Mouse (Mus musculus) lung, embryonic 14.5 days (tissue): Measurements from ENCODE around the gene Eln. TPM values are rescaled to one million over a fixed set of nuclear protein-coding genes. Genes with fewer than 3 reads are reported as not detected.

Experiments
- ATAC-seq: fragments of 200-750 bp; cut with Nextera tagmentation; 2 replicates; pipeline ENCODE4 v1.8.0; 2017; ENCODE audit warnings: mild to moderate bottlenecking, moderate TSS enrichment, moderate library complexity; ENCODE audit not compliant: insufficient read depth
- DNase-seq: peaks from one replicate; pipeline ENCODE4 v3.0.0-alpha.2; 2015
- H3K27ac ChIP-seq: fragments of 300-500 bp; sonication (generic); 2 replicates; pipeline ENCODE4 v1.5.1; 2014; ENCODE audit warnings: low read depth, mild to moderate bottlenecking, moderate library complexity
- H3K27me3 ChIP-seq: fragments of 300-500 bp; sonication (generic); 2 replicates; pipeline ENCODE4 v1.6.1; 2014; ENCODE audit warnings: low read length, control low read depth; ENCODE audit not compliant: insufficient read depth
- H3K36me3 ChIP-seq: fragments of 300-500 bp; sonication (generic); 2 replicates; pipeline ENCODE4 v1.6.1; 2014; ENCODE audit warnings: control low read depth; ENCODE audit not compliant: insufficient read depth
- H3K4me1 ChIP-seq: fragments of 300-500 bp; sonication (generic); 2 replicates; pipeline ENCODE4 v1.6.1; 2014; ENCODE audit warnings: antibody characterized with exemption, control low read depth; ENCODE audit not compliant: insufficient read depth
- H3K4me2 ChIP-seq: fragments of 300-500 bp; sonication (generic); 2 replicates; pipeline ENCODE4 v1.6.1; 2014; ENCODE audit warnings: mild to moderate bottlenecking
- H3K4me3 ChIP-seq: fragments of 300-500 bp; sonication (generic); 2 replicates; pipeline ENCODE4 v1.5.1; 2014; ENCODE audit warnings: low read depth, low read length
- H3K9ac ChIP-seq: fragments of 300-500 bp; sonication (generic); 2 replicates; pipeline ENCODE4 v1.6.1; 2014
- H3K9me3 ChIP-seq: fragments of 300-500 bp; sonication (generic); 2 replicates; pipeline ENCODE4 v1.6.1; 2016; ENCODE audit warnings: low read depth, low read length, control low read depth
- CTCF ChIP-seq: IDR thresholded peaks from 2 replicates; pipeline ENCODE4 v1.5.1; 2016; ENCODE audit warnings: antibody characterized with exemption, low read depth
- WGBS: fragments of 180-500 bp; shearing (Covaris S2); extraction: QIAGEN DNeasy Blood & Tissue Kit; methylation state at CpG from one replicate; pipeline ENCODE4 v1.1.7; 2014; 5-methylcytosine and 5-hydroxymethylcytosine counted together
- polyA plus RNA-seq: library from polyadenylated mRNA; unstranded; fragments of >200 nt; fragmentation: Nextera tagmentation; extraction: Ambion mirVana; gene quantifications from 2 replicates; pipeline ENCODE4 v1.2.1, GENCODE M21; 2014

The Eln gene
- polyA plus RNA-seq, 1 experiment from 2014 or later = 196 TPM

DNA sequence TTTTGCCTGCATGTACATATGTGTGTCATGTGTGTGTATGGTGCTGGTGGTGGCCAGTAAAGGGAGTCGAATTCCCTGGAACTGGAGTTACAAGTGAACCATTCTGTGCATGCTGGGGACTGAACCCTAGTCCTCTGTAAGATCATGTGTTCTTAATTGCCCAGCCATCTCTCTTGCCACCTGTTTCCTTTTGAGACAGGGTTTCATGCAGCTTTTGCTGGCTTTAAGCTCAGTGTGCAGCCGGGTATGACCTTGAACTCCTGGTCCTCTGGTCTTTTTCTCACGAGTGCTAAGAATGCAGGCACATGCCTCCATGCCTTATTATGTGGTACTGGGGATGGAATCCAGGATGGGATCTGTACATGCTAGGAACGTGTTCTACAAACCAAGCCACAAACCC lies 13.9 kb downstream of the Eln start:
- Histone ChIP-seq H3K27ac (no peak overlapping the region), H3K4me3 (no peak overlapping the region), H3K4me2 (no peak overlapping the region), H3K9me3 (no peaks in the 10 kb centered on the region), H3K36me3 (peaks cover 23% of the 10 kb centered on the region), H3K9ac (no peak overlapping the region), H3K4me1 (no peaks in the 10 kb centered on the region), H3K27me3 (no peaks in the 10 kb centered on the region)
- DNase-seq (no peak), ATAC-seq (no peak)
- no peak for TF ChIP-seq CTCF
- 71% methylated on average over 4 of the region's 4 CpGs for WGBS

DNA sequence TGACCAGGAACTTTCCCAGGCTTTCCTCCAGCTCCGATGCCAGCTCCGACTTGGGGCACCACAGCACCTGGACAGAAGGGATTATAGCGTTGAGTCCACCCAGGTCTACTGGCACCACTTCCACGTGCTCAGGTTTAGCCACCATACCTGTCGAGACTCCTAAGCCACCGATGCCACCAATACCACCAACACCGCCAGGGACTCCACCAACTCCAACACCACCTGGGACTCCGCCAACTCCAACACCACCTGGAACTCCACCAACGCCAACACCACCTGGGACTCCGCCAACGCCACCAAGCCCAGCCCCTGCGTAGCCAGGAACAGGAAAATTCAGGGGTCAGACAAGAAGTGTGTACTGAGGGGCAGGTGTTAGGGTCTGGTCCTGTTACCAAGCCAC lies 18.0 kb downstream of the Eln start:
- Histone ChIP-seq H3K4me3 (no peak overlapping the region), H3K9ac (no peak overlapping the region), H3K4me1 (no peaks in the 10 kb centered on the region), H3K27ac (no peak overlapping the region), H3K27me3 (no peaks in the 10 kb centered on the region), H3K9me3 (no peaks in the 10 kb centered on the region), H3K4me2 (no peak overlapping the region), H3K36me3 (peaks cover 38% of the 10 kb centered on the region)
- ATAC-seq = no peak
- WGBS = 91% methylated on average over 12 of the region's 12 CpGs
- no peak for TF ChIP-seq CTCF
- DNase-seq = no peak

DNA sequence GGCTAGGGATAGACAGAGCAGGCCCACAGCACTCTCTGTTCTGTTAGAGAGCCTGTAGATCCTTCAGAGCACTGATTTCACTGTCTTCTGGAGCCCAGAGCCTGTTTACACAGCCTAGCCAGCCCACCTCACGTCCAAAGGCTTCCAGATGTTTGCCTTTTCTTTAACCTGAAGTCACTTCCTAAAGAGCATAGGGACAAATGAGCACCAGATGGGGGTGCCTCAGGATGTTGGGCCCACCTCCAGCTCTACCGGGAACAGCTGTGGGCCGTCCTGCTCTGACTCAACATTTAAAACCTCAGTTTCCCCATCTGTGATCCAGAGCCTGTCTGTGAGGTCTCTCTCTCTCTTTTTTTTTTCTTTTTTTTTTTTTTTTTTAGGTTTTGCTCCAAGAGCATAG lies 18.6 kb downstream of the Eln start:
- Histone ChIP-seq H3K4me3 (no peak overlapping the region), H3K4me2 (no peak overlapping the region), H3K36me3 (peaks cover 42% of the 10 kb centered on the region), H3K9me3 (no peaks in the 10 kb centered on the region), H3K27me3 (no peaks in the 10 kb centered on the region), H3K4me1 (no peaks in the 10 kb centered on the region), H3K9ac (no peak overlapping the region), H3K27ac (no peak overlapping the region)
- 61% methylated on average over 3 of the region's 3 CpGs for WGBS
- no peak for DNase-seq
- no peak for ATAC-seq
- no peak for TF ChIP-seq CTCF

DNA sequence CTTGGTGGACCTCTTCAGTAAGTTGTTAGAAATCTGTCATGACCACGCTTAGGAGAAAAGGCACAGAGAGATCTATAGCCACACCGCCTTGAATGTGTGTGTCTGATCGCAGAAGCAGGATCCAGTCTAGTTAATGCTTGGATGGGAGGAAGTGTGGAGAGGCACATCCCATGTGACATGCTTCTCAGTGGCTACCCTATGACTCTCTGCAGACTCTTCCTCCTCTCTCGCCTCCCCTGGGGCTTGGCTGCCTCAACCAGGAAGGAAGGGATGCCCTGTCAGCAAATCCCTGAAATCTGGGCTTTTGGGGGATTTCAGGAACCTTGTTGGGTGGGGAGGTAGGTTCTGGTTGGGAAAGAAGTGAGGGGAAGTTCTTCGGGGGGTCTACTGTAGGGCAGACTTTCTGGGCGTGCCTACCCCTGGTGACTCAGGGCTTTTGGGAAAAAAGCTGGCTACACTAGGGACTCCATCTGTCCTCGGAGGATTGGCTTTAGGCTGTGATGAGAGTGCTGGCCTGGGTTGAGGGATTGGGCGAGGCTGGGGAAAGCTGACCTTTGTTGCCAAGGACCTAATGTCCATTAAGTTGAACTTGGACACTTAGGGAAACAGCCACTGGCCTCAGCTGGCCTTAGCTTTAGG lies 20.0 kb downstream of the Eln start:
- ATAC-seq (no peak), DNase-seq (no peak)
- H3K4me3 ChIP-seq = no peak overlapping the region
- H3K4me2 ChIP-seq = no peak overlapping the region
- 72% methylated on average over 8 of the region's 8 CpGs for WGBS
- no peak overlapping the region for H3K27ac ChIP-seq
- H3K27me3 ChIP-seq = no peaks in the 10 kb centered on the region
- H3K9ac ChIP-seq = no peak overlapping the region
- H3K9me3 ChIP-seq = no peaks in the 10 kb centered on the region
- no peak for TF ChIP-seq CTCF
- H3K36me3 ChIP-seq = peaks cover 41% of the 10 kb centered on the region
- no peaks in the 10 kb centered on the region for H3K4me1 ChIP-seq

DNA sequence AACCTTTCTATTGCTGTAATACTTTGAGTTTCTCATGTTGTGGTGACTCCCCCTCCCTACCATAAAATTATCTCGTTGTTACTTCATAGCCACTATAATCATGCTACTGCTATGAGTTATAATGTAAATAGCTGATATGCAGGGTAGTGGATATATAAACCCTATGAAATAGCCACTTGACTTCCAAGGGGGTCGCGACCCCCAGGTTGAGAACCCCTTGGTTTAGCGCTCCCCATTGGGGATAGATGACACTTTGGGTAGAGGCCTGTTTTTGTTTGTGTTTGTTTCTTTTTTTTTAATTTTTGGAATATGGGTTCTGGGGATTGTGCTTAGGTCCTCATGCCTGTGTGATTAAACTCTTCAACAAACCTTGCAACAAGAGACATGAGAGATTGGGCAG lies 21.8 kb downstream of the Eln start:
- no peak for TF ChIP-seq CTCF
- Histone ChIP-seq H3K4me3 (no peak overlapping the region), H3K4me1 (no peaks in the 10 kb centered on the region), H3K4me2 (no peak overlapping the region), H3K9ac (no peak overlapping the region), H3K27me3 (no peaks in the 10 kb centered on the region), H3K27ac (no peak overlapping the region), H3K36me3 (peaks cover 43% of the 10 kb centered on the region), H3K9me3 (no peaks in the 10 kb centered on the region)
- 56% methylated on average over 4 of the region's 4 CpGs for WGBS
- ATAC-seq (no peak), DNase-seq (no peak)

DNA sequence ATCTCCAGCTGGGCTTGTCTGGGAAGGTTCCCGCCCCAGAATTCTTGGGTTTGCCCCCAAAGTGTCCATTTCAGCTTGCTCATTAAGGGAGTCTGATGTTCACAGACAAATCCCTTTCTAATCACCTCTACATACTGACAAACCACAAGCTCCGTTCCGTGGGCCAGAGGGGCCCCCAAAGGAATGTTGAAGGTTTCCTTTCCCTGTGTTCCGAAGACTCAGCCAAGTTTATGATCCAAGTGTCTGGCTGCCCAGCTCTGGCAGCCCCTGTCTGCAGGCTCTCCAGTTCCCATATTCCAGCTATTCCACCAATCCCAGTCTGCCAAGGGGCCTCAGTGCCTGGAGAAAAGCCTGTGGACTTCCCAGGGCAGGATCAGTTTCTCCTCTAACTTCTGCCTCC lies 27.1 kb downstream of the Eln start:
- no peak overlapping the region for H3K9ac ChIP-seq
- peak overlapping the region; percentile 18; the same call in 1 of the 2 replicates for H3K27ac ChIP-seq
- peaks cover 37% of the 10 kb centered on the region for H3K36me3 ChIP-seq
- H3K4me2 ChIP-seq = no peak overlapping the region
- H3K4me3 ChIP-seq = no peak overlapping the region
- H3K9me3 ChIP-seq = no peaks in the 10 kb centered on the region
- DNase-seq = peak; percentile 53
- no peak for ATAC-seq
- no peaks in the 10 kb centered on the region for H3K27me3 ChIP-seq
- no peak for TF ChIP-seq CTCF
- 41% methylated on average over 4 of the region's 4 CpGs for WGBS
- no peaks in the 10 kb centered on the region for H3K4me1 ChIP-seq

DNA sequence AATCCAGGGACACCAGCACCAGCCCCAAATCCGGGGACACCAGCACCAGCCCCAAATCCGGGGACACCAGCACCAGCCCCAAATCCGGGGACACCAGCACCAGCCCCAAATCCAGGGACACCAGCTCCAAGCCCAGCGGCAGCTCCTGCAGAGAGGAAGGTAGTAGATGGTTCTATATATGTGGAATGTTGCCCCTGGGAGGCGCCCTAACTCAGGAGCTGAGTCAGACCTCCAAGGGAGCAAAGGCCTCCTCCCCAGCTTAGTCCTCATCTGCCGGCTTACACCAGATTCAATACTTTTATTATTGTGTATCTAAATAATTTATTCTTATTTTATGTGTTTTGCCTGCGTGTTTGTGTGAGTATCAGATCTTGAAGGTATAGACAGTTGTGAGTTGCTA lies 36.0 kb downstream of the Eln start:
- peaks cover 46% of the 10 kb centered on the region for H3K36me3 ChIP-seq
- no peaks in the 10 kb centered on the region for H3K27me3 ChIP-seq
- peak; percentile 37 for DNase-seq
- WGBS = 67% methylated on average over 7 of the region's 7 CpGs
- no peak overlapping the region for H3K4me2 ChIP-seq
- no peak overlapping the region for H3K4me3 ChIP-seq
- H3K9ac ChIP-seq = no peak overlapping the region
- no peaks in the 10 kb centered on the region for H3K4me1 ChIP-seq
- H3K27ac ChIP-seq = no peak overlapping the region
- ATAC-seq = no peak
- TF ChIP-seq CTCF = no peak
- no peaks in the 10 kb centered on the region for H3K9me3 ChIP-seq

DNA sequence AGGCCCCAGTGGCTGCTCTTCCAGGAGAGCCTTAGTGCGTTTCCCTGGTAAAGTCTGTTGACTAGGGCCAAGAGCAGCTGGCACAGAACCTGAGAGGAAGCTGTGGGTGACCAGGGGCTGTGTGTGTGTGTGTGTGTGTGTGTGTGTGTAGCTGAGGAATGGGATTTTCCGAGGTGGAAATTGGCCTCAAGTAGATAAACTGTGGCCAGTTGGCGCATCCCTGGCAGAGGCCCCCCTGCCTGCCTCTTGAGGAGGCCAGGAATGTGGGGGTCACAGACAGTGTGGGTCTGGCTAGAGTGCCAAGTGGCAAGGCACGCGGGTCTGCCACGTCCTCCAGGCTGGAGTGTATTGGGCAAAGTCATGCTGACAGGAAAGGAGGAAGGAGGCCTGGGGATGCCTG lies 37.8 kb downstream of the Eln start:
- WGBS = 43% methylated on average over 6 of the region's 6 CpGs
- DNase-seq (no peak), ATAC-seq (0 out of 2 replicates have a peak, but pooled peaks have one; percentile 10)

More for the DNA sequence above, 37.8 kb downstream of the Eln start:
- no peak overlapping the region for H3K27ac ChIP-seq
- no peak overlapping the region for H3K4me3 ChIP-seq
- no peak overlapping the region for H3K9ac ChIP-seq
- H3K4me1 ChIP-seq = no peaks in the 10 kb centered on the region
- TF ChIP-seq CTCF = no peak
- H3K4me2 ChIP-seq = no peak overlapping the region
- no peaks in the 10 kb centered on the region for H3K9me3 ChIP-seq
- peaks cover 41% of the 10 kb centered on the region for H3K36me3 ChIP-seq
- no peaks in the 10 kb centered on the region for H3K27me3 ChIP-seq
